Mouse (Mus musculus): ENCODE data around the gene Bfsp2. TPM values are rescaled to one million over a fixed set of nuclear protein-coding genes. Genes with fewer than 3 reads are reported as not detected.

The Bfsp2 gene
- total RNA-seq, 1 experiment: not detected

- no peak overlapping the region for H3K9ac ChIP-seq (ENCODE audit: insufficient read depth, low read depth, low read length, poor library complexity, severe bottlenecking)
- DNase-seq (ENCODE audit: low read depth, low spot score): no peak
- H3K4me1 ChIP-seq (ENCODE audit: control insufficient read depth in 2 of 2, insufficient read depth in 2 of 2, low read length in 2 of 2, poor library complexity in 1 of 2): peaks cover 3 to 7% of the 10 kb centered on the region in 2 experiments; a peak in 3 of 4 replicates
- H3K9me3 ChIP-seq (ENCODE audit: control insufficient read depth, insufficient read depth, low read depth, low read length): no peaks in the 10 kb centered on the region
- in situ Hi-C loops (cut with MboI; ENCODE audit: low sequenced_read_pairs in 2 of 2, unreplicated experiment in 2 of 2): no loop called here
- no peak for TF ChIP-seq CHD2 (IDR thresholded peaks at IDR 0.05; ENCODE audit: low read depth, low read length)
- no peak for TF ChIP-seq ZNF384 (IDR thresholded peaks at IDR 0.05; ENCODE audit: low read depth, low read length)
- no peak overlapping the region for H3K27ac ChIP-seq (ENCODE audit: insufficient read depth, low read depth, low read length, poor library complexity, severe bottlenecking)
- no peaks in the 10 kb centered on the region for H3K36me3 ChIP-seq (ENCODE audit: control insufficient read depth, insufficient read depth, low read length, poor library complexity, severe bottlenecking)
- no peak overlapping the region for H3K4me3 ChIP-seq (ENCODE audit: insufficient read depth in 1 of 2, low read depth in 1 of 2, low read length in 2 of 2, poor library complexity in 1 of 2, severe bottlenecking in 1 of 2)
Observed at GRCm38 (mm10) chr9:103383576-103383975, 96.6 kb downstream of the Bfsp2 start.

- no peak overlapping the region for H3K4me3 ChIP-seq (ENCODE audit: insufficient read depth in 1 of 2, low read depth in 1 of 2, low read length in 2 of 2, poor library complexity in 1 of 2, severe bottlenecking in 1 of 2)
- in situ Hi-C loops (cut with MboI; ENCODE audit: low sequenced_read_pairs in 2 of 2, unreplicated experiment in 2 of 2): no loop called here
- no peak overlapping the region for H3K27ac ChIP-seq (ENCODE audit: insufficient read depth, low read depth, low read length, poor library complexity, severe bottlenecking)
- no peak for DNase-seq (ENCODE audit: low read depth, low spot score)
- H3K9ac ChIP-seq (ENCODE audit: insufficient read depth, low read depth, low read length, poor library complexity, severe bottlenecking): no peak overlapping the region
- TF ChIP-seq MAFK (IDR thresholded peaks at IDR 0.05; ENCODE audit: insufficient read depth, low read depth, low read length) (no peak), ZC3H11A (IDR thresholded peaks at IDR 0.05; ENCODE audit: borderline replicate concordance, low read depth, low read length) (no peak), ZNF384 (IDR thresholded peaks at IDR 0.05; ENCODE audit: low read depth, low read length) (no peak), HCFC1 (IDR thresholded peaks at IDR 0.05; ENCODE audit: borderline replicate concordance, insufficient read depth, low read length) (no peak), CHD2 (IDR thresholded peaks at IDR 0.05; ENCODE audit: low read depth, low read length) (no peak)
- H3K4me1 ChIP-seq (ENCODE audit: control insufficient read depth in 2 of 2, insufficient read depth in 2 of 2, low read length in 2 of 2, poor library complexity in 1 of 2): peaks cover 3 to 7% of the 10 kb centered on the region in 2 experiments; a peak in 3 of 4 replicates
- no peaks in the 10 kb centered on the region for H3K9me3 ChIP-seq (ENCODE audit: control insufficient read depth, insufficient read depth, low read depth, low read length)
- H3K36me3 ChIP-seq (ENCODE audit: control insufficient read depth, insufficient read depth, low read length, poor library complexity, severe bottlenecking): no peaks in the 10 kb centered on the region
Observed at GRCm38 (mm10) chr9:103382989-103383388, 97.2 kb downstream of the Bfsp2 start.

GRCm38 (mm10) chr9:103380566-103380965, 99.7 kb downstream of the Bfsp2 start:
- no peak overlapping the region for H3K4me3 ChIP-seq (ENCODE audit: insufficient read depth in 1 of 2, low read depth in 1 of 2, low read length in 2 of 2, poor library complexity in 1 of 2, severe bottlenecking in 1 of 2)
- TF ChIP-seq ZC3H11A (IDR thresholded peaks at IDR 0.05; ENCODE audit: borderline replicate concordance, low read depth, low read length) (no peak), MAFK (IDR thresholded peaks at IDR 0.05; ENCODE audit: insufficient read depth, low read depth, low read length) (no peak), CHD2 (IDR thresholded peaks at IDR 0.05; ENCODE audit: low read depth, low read length) (no peak), ZNF384 (IDR thresholded peaks at IDR 0.05; ENCODE audit: low read depth, low read length) (no peak), HCFC1 (IDR thresholded peaks at IDR 0.05; ENCODE audit: borderline replicate concordance, insufficient read depth, low read length) (no peak)
- no peak overlapping the region for H3K9ac ChIP-seq (ENCODE audit: insufficient read depth, low read depth, low read length, poor library complexity, severe bottlenecking)
- in situ Hi-C loops (cut with MboI; ENCODE audit: low sequenced_read_pairs in 2 of 2, unreplicated experiment in 2 of 2): no loop called here
- H3K27ac ChIP-seq (ENCODE audit: insufficient read depth, low read depth, low read length, poor library complexity, severe bottlenecking): no peak overlapping the region
- H3K36me3 ChIP-seq (ENCODE audit: control insufficient read depth, insufficient read depth, low read length, poor library complexity, severe bottlenecking): no peaks in the 10 kb centered on the region
- no peaks in the 10 kb centered on the region for H3K9me3 ChIP-seq (ENCODE audit: control insufficient read depth, insufficient read depth, low read depth, low read length)
- DNase-seq (ENCODE audit: low read depth, low spot score): no peak
- peaks cover 0 to 12% of the 10 kb centered on the region in 2 experiments; a peak in 2 of 4 replicates for H3K4me1 ChIP-seq (ENCODE audit: control insufficient read depth in 2 of 2, insufficient read depth in 2 of 2, low read length in 2 of 2, poor library complexity in 1 of 2)

- no peaks in the 10 kb centered on the region for H3K36me3 ChIP-seq (ENCODE audit: control insufficient read depth, insufficient read depth, low read length, poor library complexity, severe bottlenecking)
- H3K27ac ChIP-seq (ENCODE audit: insufficient read depth, low read depth, low read length, poor library complexity, severe bottlenecking): no peak overlapping the region
- no peak overlapping the region for H3K4me3 ChIP-seq (ENCODE audit: insufficient read depth in 1 of 2, low read depth in 1 of 2, low read length in 2 of 2, poor library complexity in 1 of 2, severe bottlenecking in 1 of 2)
- no peak overlapping the region for H3K9ac ChIP-seq (ENCODE audit: insufficient read depth, low read depth, low read length, poor library complexity, severe bottlenecking)
- DNase-seq (ENCODE audit: low read depth, low spot score): no peak
- H3K4me1 ChIP-seq (ENCODE audit: control insufficient read depth in 2 of 2, insufficient read depth in 2 of 2, low read length in 2 of 2, poor library complexity in 1 of 2): peaks cover 0 to 12% of the 10 kb centered on the region in 2 experiments; a peak in 2 of 4 replicates
- TF ChIP-seq CHD2 (IDR thresholded peaks at IDR 0.05; ENCODE audit: low read depth, low read length) (no peak), HCFC1 (IDR thresholded peaks at IDR 0.05; ENCODE audit: borderline replicate concordance, insufficient read depth, low read length) (no peak), MAFK (IDR thresholded peaks at IDR 0.05; ENCODE audit: insufficient read depth, low read depth, low read length) (no peak), ZC3H11A (IDR thresholded peaks at IDR 0.05; ENCODE audit: borderline replicate concordance, low read depth, low read length) (no peak), ZNF384 (IDR thresholded peaks at IDR 0.05; ENCODE audit: low read depth, low read length) (no peak)
- H3K9me3 ChIP-seq (ENCODE audit: control insufficient read depth, insufficient read depth, low read depth, low read length): no peaks in the 10 kb centered on the region
- in situ Hi-C loops (cut with MboI; ENCODE audit: low sequenced_read_pairs in 2 of 2, unreplicated experiment in 2 of 2): no loop called here
Observed at GRCm38 (mm10) chr9:103379199-103379598, 101.0 kb downstream of the Bfsp2 start.

- no peaks in the 10 kb centered on the region for H3K9me3 ChIP-seq (ENCODE audit: control insufficient read depth, insufficient read depth, low read depth, low read length)
- H3K9ac ChIP-seq (ENCODE audit: insufficient read depth, low read depth, low read length, poor library complexity, severe bottlenecking): no peak overlapping the region
- H3K4me3 ChIP-seq (ENCODE audit: insufficient read depth in 1 of 2, low read depth in 1 of 2, low read length in 2 of 2, poor library complexity in 1 of 2, severe bottlenecking in 1 of 2): no peak overlapping the region
- H3K4me1 ChIP-seq (ENCODE audit: control insufficient read depth in 2 of 2, insufficient read depth in 2 of 2, low read length in 2 of 2, poor library complexity in 1 of 2): peaks cover 0 to 12% of the 10 kb centered on the region in 2 experiments; a peak in 2 of 4 replicates
- H3K36me3 ChIP-seq (ENCODE audit: control insufficient read depth, insufficient read depth, low read length, poor library complexity, severe bottlenecking): no peaks in the 10 kb centered on the region
- TF ChIP-seq ZC3H11A (IDR thresholded peaks at IDR 0.05; ENCODE audit: borderline replicate concordance, low read depth, low read length): no peak
- TF ChIP-seq CHD2 (IDR thresholded peaks at IDR 0.05; ENCODE audit: low read depth, low read length): no peak
- no peak for TF ChIP-seq MAFK (IDR thresholded peaks at IDR 0.05; ENCODE audit: insufficient read depth, low read depth, low read length)
- TF ChIP-seq ZNF384 (IDR thresholded peaks at IDR 0.05; ENCODE audit: low read depth, low read length): no peak
- TF ChIP-seq HCFC1 (IDR thresholded peaks at IDR 0.05; ENCODE audit: borderline replicate concordance, insufficient read depth, low read length): no peak
- DNase-seq (ENCODE audit: low read depth, low spot score): no peak
- in situ Hi-C loops (cut with MboI; ENCODE audit: low sequenced_read_pairs in 2 of 2, unreplicated experiment in 2 of 2): no loop called here
- no peak overlapping the region for H3K27ac ChIP-seq (ENCODE audit: insufficient read depth, low read depth, low read length, poor library complexity, severe bottlenecking)
Observed at GRCm38 (mm10) chr9:103378686-103379085, 101.5 kb downstream of the Bfsp2 start.

Data from ES-E14 (cell line).